Mouse (Mus musculus) cerebellum, postnatal 36 days (tissue): ENCODE results near the gene Ptprg.
"Not testable (repeated sequence)": the region's sequence is repeated elsewhere in the genome, so short reads cannot be mapped to it uniquely, and the experiment has no call there.

Experiments
- DNase-seq, 2 experiments: peaks; one replicate each; pipeline ENCODE4 v3.0.0; 2021 to 2022; ENCODE audit warnings: mixed read lengths in 2 of 2

Gene Ptprg

GRCm38 (mm10) chr14:11759356-11759755 is 206.0 kb downstream of the Ptprg start:
- no peak for DNase-seq

GRCm38 (mm10) chr14:11762995-11763394 is 209.7 kb downstream of the Ptprg start:
- no peak for DNase-seq

- no peak for DNase-seq
Observed at GRCm38 (mm10) chr14:11772736-11773135, 219.4 kb downstream of the Ptprg start.

DNA sequence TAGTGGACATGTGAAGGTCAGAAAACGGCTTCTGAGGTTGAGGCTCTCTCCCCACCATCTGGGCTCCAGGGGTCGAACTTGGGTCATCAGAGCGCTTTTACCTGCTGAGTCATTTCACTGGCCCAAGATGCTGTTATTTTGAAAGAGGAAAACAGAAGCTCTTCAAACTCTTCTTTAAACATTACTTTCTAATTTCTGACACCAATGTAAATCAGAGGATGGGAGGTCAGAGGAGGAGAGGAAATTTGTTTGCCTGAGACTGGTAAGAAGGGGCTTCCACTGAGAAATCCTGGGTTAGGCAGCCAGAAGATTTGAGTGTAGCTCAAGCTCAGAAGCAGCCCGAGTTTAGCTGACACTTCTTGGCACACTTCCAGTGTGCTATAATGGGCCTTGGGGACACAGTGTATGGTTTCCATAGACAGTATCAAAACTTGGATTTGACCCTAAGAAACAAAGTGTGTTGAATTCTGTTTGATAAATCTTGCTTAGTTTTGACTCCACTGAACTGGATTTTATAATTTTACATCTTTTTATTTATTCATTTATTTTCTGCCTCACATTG is 221.2 kb downstream of the Ptprg start:
- no peak for DNase-seq

DNA sequence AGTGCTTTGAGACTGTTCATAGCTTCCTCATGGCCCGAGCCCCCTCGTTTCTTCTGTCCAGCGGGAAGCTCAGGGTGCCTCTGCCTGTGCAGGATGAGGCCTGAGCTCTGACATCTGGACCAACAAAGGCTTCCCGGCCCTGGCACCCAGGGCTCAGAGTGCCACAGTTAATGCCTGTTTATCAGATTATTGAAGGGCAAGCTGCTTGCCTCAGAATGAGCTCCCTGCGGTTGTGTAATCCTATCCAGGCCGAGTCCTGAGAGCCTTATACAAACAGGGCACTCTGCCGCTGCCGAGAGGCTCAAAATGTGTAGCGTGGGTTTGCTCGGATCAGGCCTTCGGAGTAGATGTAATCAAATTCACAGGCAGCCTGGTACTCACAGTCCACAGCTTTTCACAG is 221.9 kb downstream of the Ptprg start:
- DNase-seq, result peak; percentile 34 to 37

DNA sequence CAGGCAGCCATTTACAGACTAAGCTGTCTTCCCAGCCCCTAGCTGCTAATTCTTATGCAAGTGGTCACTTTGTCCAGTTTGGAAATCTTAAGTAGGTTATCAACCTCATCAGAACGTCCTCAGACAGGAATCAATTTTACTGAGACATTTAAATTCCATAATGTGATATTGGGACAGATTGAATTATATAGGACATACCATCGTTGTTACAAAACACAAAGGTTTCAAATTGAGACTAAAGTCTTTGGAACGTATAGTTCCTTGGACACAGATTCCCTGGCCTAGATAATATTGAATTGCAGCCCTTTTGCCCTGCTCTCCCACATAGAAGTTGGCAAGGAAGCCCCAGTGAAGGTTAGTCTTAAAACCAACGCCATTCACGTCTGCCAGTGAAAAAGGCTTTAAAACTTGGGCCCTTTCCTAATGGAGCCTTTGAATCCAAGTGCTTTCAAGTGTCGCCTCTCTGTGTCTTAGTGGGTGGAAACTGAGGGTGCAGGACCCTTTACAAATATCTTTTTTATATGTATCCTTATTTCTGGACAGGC is 222.7 kb downstream of the Ptprg start:
- no peak for DNase-seq

- no peak for DNase-seq
Observed at GRCm38 (mm10) chr14:11776566-11776965, 223.2 kb downstream of the Ptprg start.

- DNase-seq, result no peak
Observed at GRCm38 (mm10) chr14:11791190-11791589, 237.9 kb downstream of the Ptprg start.

- no peak for DNase-seq
Observed at GRCm38 (mm10) chr14:11793847-11794246, 240.5 kb downstream of the Ptprg start.

DNA sequence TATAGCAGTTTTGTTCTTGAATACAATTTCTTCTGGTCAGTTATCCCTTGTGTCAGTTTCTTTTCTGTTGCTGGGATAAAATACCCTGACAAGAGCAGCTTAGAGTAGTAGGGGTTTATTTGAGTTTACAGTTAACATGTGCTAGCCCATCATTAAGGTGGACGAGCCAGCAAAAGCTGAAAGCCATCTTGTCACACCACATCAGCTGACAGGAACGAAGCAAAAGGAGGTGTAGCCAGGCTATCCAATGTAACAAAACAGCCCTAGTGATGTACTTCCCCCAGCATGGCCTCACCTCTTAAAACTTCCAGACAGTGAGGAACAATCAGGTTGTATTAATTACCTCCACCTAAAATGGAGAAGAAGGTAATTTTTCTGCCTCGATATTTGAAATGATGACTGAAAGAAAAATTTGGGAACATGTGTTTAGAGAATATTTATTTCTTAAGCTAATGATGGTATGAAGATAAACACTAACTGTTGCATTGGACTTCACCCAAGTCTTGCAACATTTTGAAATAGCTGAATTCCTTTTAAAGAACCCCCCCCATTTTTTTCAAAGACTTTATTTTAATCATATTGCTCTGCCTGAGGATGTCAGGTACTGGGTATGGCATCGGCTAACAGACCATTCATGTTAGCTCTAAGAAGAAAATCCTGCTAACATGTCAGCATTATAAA is 249.2 kb downstream of the Ptprg start:
- DNase-seq, result no peak

- DNase-seq, result no peak
Observed at GRCm38 (mm10) chr14:11806674-11807073, 253.3 kb downstream of the Ptprg start.

DNA sequence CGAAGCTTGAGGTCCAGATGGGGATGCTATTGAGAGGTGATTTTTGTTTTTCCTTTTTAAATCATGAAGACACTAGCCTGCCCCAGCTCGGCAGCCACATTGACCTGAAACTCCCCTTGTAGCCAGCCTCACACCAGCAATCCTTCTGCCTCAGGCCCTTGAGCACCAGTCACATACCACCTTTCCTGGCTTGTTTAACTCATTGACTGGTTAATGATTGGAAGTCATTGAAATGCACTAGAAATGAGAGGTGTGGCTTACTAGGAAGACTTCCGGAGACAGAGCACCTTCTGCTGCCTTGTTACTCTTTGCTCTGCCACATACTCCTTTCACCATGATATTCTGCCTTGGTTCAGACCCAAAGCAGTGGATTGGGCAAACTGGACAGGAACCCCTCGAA is 254.1 kb downstream of the Ptprg start:
- no peak for DNase-seq

DNA sequence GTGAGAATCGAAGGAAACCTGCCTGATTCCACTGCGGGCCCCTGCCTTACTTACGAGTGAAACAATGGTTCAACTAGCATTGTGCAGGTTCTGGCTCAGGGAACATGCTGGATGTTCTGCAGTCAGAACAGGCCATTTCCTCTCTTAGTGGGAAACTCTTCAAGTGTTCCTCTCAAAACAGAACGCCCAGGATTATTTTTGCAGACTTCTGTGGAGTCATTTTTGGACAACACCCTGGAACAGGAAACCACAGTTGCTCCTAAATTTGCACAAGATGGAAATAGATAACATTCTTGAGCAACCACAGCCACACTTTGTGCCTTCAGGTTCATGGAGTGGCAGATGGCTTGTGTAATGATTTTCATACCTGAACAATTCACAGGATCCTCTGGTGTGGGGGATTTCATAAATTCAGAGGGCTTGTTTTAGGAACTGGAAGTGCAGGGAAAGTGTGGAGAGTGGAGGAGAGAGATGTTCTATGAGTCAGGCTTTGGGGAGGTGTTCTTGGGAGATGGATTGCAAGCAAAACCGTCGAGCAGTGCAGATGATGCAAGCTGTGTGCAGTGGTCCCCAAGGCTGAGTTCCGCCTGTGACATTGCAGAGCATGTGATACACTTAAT is 257.9 kb downstream of the Ptprg start:
- DNase-seq, result no peak

- no peak for DNase-seq
Observed at GRCm38 (mm10) chr14:11812291-11812690, 259.0 kb downstream of the Ptprg start.

- not testable (repeated sequence) for DNase-seq
Observed at GRCm38 (mm10) chr14:11814811-11815210, 261.5 kb downstream of the Ptprg start.

GRCm38 (mm10) chr14:11817236-11817635 is 263.9 kb downstream of the Ptprg start:
- DNase-seq, result no peak

DNA sequence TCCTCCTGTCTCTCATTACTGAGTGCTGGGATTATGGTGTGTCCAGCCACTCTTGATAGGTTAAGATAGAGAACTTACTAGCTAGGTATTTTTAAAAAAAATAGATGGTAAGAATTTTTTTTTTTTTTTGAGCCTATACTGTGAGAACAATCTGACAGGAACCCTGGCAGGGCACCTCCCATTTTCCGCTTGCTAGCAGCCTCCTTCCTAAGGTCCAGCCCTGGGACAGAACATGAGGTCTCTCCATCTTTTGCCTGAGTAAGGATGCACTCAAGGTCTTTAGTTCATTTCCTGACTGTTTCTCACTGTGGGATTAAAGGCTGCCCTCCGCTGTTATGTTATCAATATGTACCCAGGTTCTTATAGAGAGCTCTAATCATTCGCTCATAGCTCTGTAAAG is 264.7 kb downstream of the Ptprg start:
- DNase-seq, result no peak

- DNase-seq, result no peak
Observed at GRCm38 (mm10) chr14:11818721-11819120, 265.4 kb downstream of the Ptprg start.

GRCm38 (mm10) chr14:11819326-11819725 is 266.0 kb downstream of the Ptprg start:
- DNase-seq, result no peak

GRCm38 (mm10) chr14:11822830-11823700 is 269.7 kb downstream of the Ptprg start:
- peak; percentile 20 to 27 for DNase-seq

DNA sequence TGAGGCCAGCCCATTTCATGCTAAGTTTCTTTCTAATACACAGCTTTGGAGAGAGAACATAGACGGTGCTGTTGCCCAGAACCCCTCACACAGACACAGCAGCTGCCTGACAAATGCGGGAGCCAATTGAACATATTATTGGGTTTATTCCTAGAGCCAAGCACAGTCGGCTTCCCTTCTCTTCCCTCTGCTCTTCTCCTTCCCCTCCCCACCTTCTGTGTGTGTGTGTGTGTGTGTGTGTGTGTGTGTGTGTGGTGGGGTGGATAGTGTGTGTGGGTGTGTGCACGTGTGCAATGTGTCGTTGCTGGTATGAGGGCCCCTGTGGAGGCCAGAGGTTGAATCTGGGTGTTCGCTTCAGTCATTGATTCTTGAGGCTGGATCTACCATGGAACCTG is 270.4 kb downstream of the Ptprg start:
- DNase-seq, result no peak

GRCm38 (mm10) chr14:11824915-11825314 is 271.6 kb downstream of the Ptprg start:
- no peak for DNase-seq

DNA sequence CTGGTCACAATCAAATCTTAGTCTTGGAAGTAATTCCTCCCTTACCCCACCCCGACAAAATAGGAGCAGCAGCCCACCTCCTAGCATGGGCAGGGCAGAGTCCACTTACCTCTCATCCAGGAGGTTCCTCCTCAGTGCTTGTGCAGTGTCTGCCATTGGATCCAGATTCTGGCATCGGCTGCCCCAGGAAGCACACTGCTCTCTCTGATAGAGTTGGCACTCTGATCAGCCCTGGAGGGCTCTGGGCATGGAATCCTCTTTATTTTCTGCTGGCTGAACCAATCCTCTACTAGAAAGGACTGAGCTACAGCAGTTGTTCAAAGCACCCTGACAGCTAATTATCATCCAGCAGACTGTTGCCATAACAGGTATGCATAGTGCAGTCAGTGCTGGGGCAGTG is 272.2 kb downstream of the Ptprg start:
- DNase-seq, result peak; percentile 26 to 29
